Mouse (Mus musculus): ENCODE data around the gene Larp4.

Larp4 gene

GRCm38 (mm10) chr15:100004677-100005273 lies 34.9 kb downstream of the Larp4 start:
- no peak for ATAC-seq (ENCODE audit: low TSS enrichment)

GRCm38 (mm10) chr15:100006180-100006579 lies 36.3 kb downstream of the Larp4 start:
- no peak for ATAC-seq (ENCODE audit: low TSS enrichment)

GRCm38 (mm10) chr15:100018280-100018899 lies 48.5 kb downstream of the Larp4 start:
- ATAC-seq (ENCODE audit: low TSS enrichment) = no peak

GRCm38 (mm10) chr15:100021175-100021574 lies 51.3 kb downstream of the Larp4 start:
- no peak for ATAC-seq (ENCODE audit: low TSS enrichment)

GRCm38 (mm10) chr15:100022923-100023322 lies 53.1 kb downstream of the Larp4 start:
- ATAC-seq (ENCODE audit: low TSS enrichment) = peak; percentile 38; the same call in 1 of the 2 replicates

GRCm38 (mm10) chr15:100025076-100025834 lies 55.4 kb downstream of the Larp4 start:
- peak; percentile 87 for ATAC-seq (ENCODE audit: low TSS enrichment)

GRCm38 (mm10) chr15:100028133-100028532 lies 58.3 kb downstream of the Larp4 start:
- no peak for ATAC-seq (ENCODE audit: low TSS enrichment)

- 0 out of 2 replicates have a peak, but pooled peaks have one; percentile 28 for ATAC-seq (ENCODE audit: low TSS enrichment)
Measured at GRCm38 (mm10) chr15:100029497-100029896, 59.6 kb downstream of the Larp4 start.

GRCm38 (mm10) chr15:100029900-100030299 lies 60.0 kb downstream of the Larp4 start:
- peak; percentile 51; the same call in 1 of the 2 replicates for ATAC-seq (ENCODE audit: low TSS enrichment)

- no peak for ATAC-seq (ENCODE audit: low TSS enrichment)
Measured at GRCm38 (mm10) chr15:100032546-100032945, 62.7 kb downstream of the Larp4 start.

GRCm38 (mm10) chr15:100038470-100038971 lies 68.7 kb downstream of the Larp4 start, which contains the start of gene Dip2b:
TSS of gene Dip2b (plus strand) at chr15:100038664.
- peak; percentile 68 for ATAC-seq (ENCODE audit: low TSS enrichment)

GRCm38 (mm10) chr15:100039001-100039701 lies 69.3 kb downstream of the Larp4 start:
- peak; percentile 11; the same call in 1 of the 2 replicates for ATAC-seq (ENCODE audit: low TSS enrichment)

- ATAC-seq (ENCODE audit: low TSS enrichment) = 0 out of 2 replicates have a peak, but pooled peaks have one; percentile 29
Measured at GRCm38 (mm10) chr15:100040541-100041266, 70.8 kb downstream of the Larp4 start.

GRCm38 (mm10) chr15:100041267-100042047 lies 71.6 kb downstream of the Larp4 start:
- peak; percentile 29; the same call in 1 of the 2 replicates for ATAC-seq (ENCODE audit: low TSS enrichment)

GRCm38 (mm10) chr15:100042048-100042400 lies 72.2 kb downstream of the Larp4 start:
- ATAC-seq (ENCODE audit: low TSS enrichment) = no peak

GRCm38 (mm10) chr15:100045576-100045975 lies 75.7 kb downstream of the Larp4 start:
- peak; percentile 43 for ATAC-seq (ENCODE audit: low TSS enrichment)

GRCm38 (mm10) chr15:100049496-100050087 lies 79.7 kb downstream of the Larp4 start:
- ATAC-seq (ENCODE audit: low TSS enrichment) = peak; percentile 83

GRCm38 (mm10) chr15:100050940-100051339 lies 81.1 kb downstream of the Larp4 start:
- ATAC-seq (ENCODE audit: low TSS enrichment) = no peak

- ATAC-seq (ENCODE audit: low TSS enrichment) = peak; percentile 14; the same call in 1 of the 2 replicates
Measured at GRCm38 (mm10) chr15:100052726-100053125, 82.9 kb downstream of the Larp4 start.

GRCm38 (mm10) chr15:100056397-100056908 lies 86.6 kb downstream of the Larp4 start:
- ATAC-seq (ENCODE audit: low TSS enrichment) = no peak
